Mouse (Mus musculus): ENCODE measurements around the gene Dnajc11. TPM values are rescaled to one million over a fixed set of nuclear protein-coding genes. Genes with fewer than 3 reads are reported as not detected.
A peak's percentile ranks its signal among the peaks of the same experiment; 100 is the strongest.

Dnajc11 gene
- polyA plus RNA-seq, 1 experiment from 2014 or later: 81.6 TPM

- Histone ChIP-seq H3K4me2 (ENCODE audit: low read length) (peak overlapping the region; percentile 99), H3K4me1 (ENCODE audit: control insufficient read depth, insufficient read depth, low read length) (peaks cover 24% of the 10 kb centered on the region), H3K9me3 (replicated peaks; ENCODE audit: control insufficient read depth, low read length, poor library complexity, severe bottlenecking) (no peaks in the 10 kb centered on the region), H3K27ac (ENCODE audit: low read length) (no peak overlapping the region), H3K36me3 (ENCODE audit: control insufficient read depth, insufficient read depth, low read length) (no peaks in the 10 kb centered on the region), H3K9ac (ENCODE audit: low read depth, low read length) (peak overlapping the region; percentile 73), H3K4me3 (ENCODE audit: low read depth, low read length) (peak overlapping the region; percentile 77), H3K27me3 (ENCODE audit: control insufficient read depth, insufficient read depth, low read depth, low read length) (peaks cover 16% of the 10 kb centered on the region)
- ATAC-seq: peak; percentile 22; the same call in 1 of the 2 replicates
- WGBS: 1% methylated on average over 14 of the region's 14 CpGs
These were observed 74.6 kb downstream of the Dnajc11 start for GRCm38 (mm10) chr4:152008148-152008500.

- Histone ChIP-seq H3K4me1 (ENCODE audit: control insufficient read depth, insufficient read depth, low read length) (peaks cover 24% of the 10 kb centered on the region), H3K4me3 (ENCODE audit: low read depth, low read length) (peak within 1 kb of the TSS; percentile 77), H3K9ac (ENCODE audit: low read depth, low read length) (peak within 1 kb of the TSS; percentile 73), H3K36me3 (ENCODE audit: control insufficient read depth, insufficient read depth, low read length) (no peaks in the 10 kb centered on the region), H3K4me2 (ENCODE audit: low read length) (peak within 1 kb of the TSS; percentile 99), H3K27me3 (ENCODE audit: control insufficient read depth, insufficient read depth, low read depth, low read length) (peaks cover 16% of the 10 kb centered on the region), H3K9me3 (replicated peaks; ENCODE audit: control insufficient read depth, low read length, poor library complexity, severe bottlenecking) (no peaks in the 10 kb centered on the region), H3K27ac (ENCODE audit: low read length) (peak within 1 kb of the TSS; percentile 72)
- 0% methylated on average over 45 of the region's 45 CpGs for WGBS
- peak; percentile 92 for ATAC-seq
These were observed 75.2 kb downstream of the Dnajc11 start, which contains the start of gene Klhl21 for GRCm38 (mm10) chr4:152008622-152009075. TSS of gene Klhl21 (plus strand) at chr4:152008803.

GRCm38 (mm10) chr4:152009076-152010051 lies 75.9 kb downstream of the Dnajc11 start:
- H3K4me1 ChIP-seq (ENCODE audit: control insufficient read depth, insufficient read depth, low read length): peaks cover 24% of the 10 kb centered on the region
- no peaks in the 10 kb centered on the region for H3K36me3 ChIP-seq (ENCODE audit: control insufficient read depth, insufficient read depth, low read length)
- peak; percentile 75 for ATAC-seq
- H3K9ac ChIP-seq (ENCODE audit: low read depth, low read length): peak overlapping the region; percentile 73
- peak overlapping the region; percentile 99 for H3K4me2 ChIP-seq (ENCODE audit: low read length)
- H3K27ac ChIP-seq (ENCODE audit: low read length): peak overlapping the region; percentile 72
- H3K9me3 ChIP-seq (replicated peaks; ENCODE audit: control insufficient read depth, low read length, poor library complexity, severe bottlenecking): no peaks in the 10 kb centered on the region
- peaks cover 16% of the 10 kb centered on the region for H3K27me3 ChIP-seq (ENCODE audit: control insufficient read depth, insufficient read depth, low read depth, low read length)
- H3K4me3 ChIP-seq (ENCODE audit: low read depth, low read length): peak overlapping the region; percentile 77
- under 1% methylated on average over 104 of the region's 115 CpGs for WGBS

DNA sequence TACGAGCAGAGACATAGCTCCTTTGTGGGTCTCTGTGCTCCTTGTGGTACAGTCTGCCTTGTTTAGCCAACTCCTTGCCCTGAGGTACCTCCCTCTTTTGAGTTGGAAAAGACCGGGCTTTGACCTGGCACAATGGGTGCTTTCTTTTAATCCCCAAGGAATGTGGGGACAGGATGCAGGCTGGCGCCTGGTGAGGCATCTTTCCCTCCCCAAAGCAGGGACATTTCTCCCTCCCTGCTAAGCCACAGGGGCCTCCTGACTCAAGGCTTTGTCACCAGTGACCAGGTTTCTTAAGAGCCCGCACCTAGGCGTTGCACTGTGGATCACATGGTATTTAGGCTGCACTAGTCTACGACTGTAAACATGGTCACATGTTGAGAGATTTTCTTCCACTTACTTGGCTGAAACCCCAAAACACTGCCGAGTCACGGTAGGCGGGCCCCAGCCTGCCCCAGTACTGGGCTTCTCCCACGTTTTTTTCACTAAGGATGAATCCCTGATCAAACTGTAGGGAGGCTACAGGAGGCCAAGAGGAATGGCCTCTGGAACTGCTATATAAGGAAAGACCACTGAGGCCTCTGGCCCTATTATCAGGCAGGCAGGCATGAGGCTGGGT lies 76.7 kb downstream of the Dnajc11 start:
- H3K27ac ChIP-seq (ENCODE audit: low read length): no peak overlapping the region
- H3K4me2 ChIP-seq (ENCODE audit: low read length): peak overlapping the region; percentile 99
- peak overlapping the region; percentile 77 for H3K4me3 ChIP-seq (ENCODE audit: low read depth, low read length)
- peak overlapping the region; percentile 73 for H3K9ac ChIP-seq (ENCODE audit: low read depth, low read length)
- H3K4me1 ChIP-seq (ENCODE audit: control insufficient read depth, insufficient read depth, low read length): peaks cover 24% of the 10 kb centered on the region
- no peak for ATAC-seq
- peaks cover 16% of the 10 kb centered on the region for H3K27me3 ChIP-seq (ENCODE audit: control insufficient read depth, insufficient read depth, low read depth, low read length)
- H3K36me3 ChIP-seq (ENCODE audit: control insufficient read depth, insufficient read depth, low read length): no peaks in the 10 kb centered on the region
- no peaks in the 10 kb centered on the region for H3K9me3 ChIP-seq (replicated peaks; ENCODE audit: control insufficient read depth, low read length, poor library complexity, severe bottlenecking)
- WGBS: 4% methylated on average over 10 of the region's 10 CpGs

GRCm38 (mm10) chr4:152010707-152011134 lies 77.2 kb downstream of the Dnajc11 start:
- Histone ChIP-seq H3K27ac (ENCODE audit: low read length) (no peak overlapping the region), H3K9ac (ENCODE audit: low read depth, low read length) (peak overlapping the region; percentile 73; the same call in 1 of the 2 replicates), H3K9me3 (replicated peaks; ENCODE audit: control insufficient read depth, low read length, poor library complexity, severe bottlenecking) (no peaks in the 10 kb centered on the region), H3K4me1 (ENCODE audit: control insufficient read depth, insufficient read depth, low read length) (peaks cover 24% of the 10 kb centered on the region), H3K36me3 (ENCODE audit: control insufficient read depth, insufficient read depth, low read length) (0 out of 2 replicates have a peak, but pooled peaks cover 2% of the 10 kb centered on the region), H3K27me3 (ENCODE audit: control insufficient read depth, insufficient read depth, low read depth, low read length) (peaks cover 16% of the 10 kb centered on the region), H3K4me2 (ENCODE audit: low read length) (peak overlapping the region; percentile 99), H3K4me3 (ENCODE audit: low read depth, low read length) (peak overlapping the region; percentile 77)
- ATAC-seq: no peak
- WGBS: 9% methylated on average over 13 of the region's 13 CpGs

GRCm38 (mm10) chr4:152011171-152011760 lies 77.8 kb downstream of the Dnajc11 start:
- H3K9ac ChIP-seq (ENCODE audit: low read depth, low read length): peak overlapping the region; percentile 73; the same call in 1 of the 2 replicates
- 78% methylated on average over 8 of the region's 8 CpGs for WGBS
- peaks cover 16% of the 10 kb centered on the region for H3K27me3 ChIP-seq (ENCODE audit: control insufficient read depth, insufficient read depth, low read depth, low read length)

DNA sequence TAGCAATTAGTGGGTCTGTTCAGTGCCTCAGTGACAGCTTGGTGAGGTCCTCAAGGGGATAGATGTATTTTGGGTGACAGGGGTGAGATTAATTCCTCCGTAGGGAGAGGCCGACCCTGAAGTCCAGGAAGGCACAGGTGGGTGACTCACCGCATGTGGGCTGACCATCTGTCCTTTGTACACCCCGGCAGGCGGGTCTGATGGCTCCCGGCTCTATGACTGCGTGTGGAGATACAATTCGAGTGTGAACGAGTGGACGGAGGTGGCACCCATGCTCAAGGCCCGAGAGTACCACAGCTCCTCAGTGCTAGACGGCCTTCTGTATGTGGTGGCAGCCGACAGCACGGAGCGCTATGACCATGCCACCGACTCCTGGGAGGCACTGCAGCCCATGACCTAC lies 78.6 kb downstream of the Dnajc11 start:
- H3K9ac ChIP-seq (ENCODE audit: low read depth, low read length): no peak overlapping the region
- no peak overlapping the region for H3K27ac ChIP-seq (ENCODE audit: low read length)
- H3K27me3 ChIP-seq (ENCODE audit: control insufficient read depth, insufficient read depth, low read depth, low read length): peaks cover 11% of the 10 kb centered on the region
- 0 out of 2 replicates have a peak, but pooled peaks cover 2% of the 10 kb centered on the region for H3K36me3 ChIP-seq (ENCODE audit: control insufficient read depth, insufficient read depth, low read length)
- no peak overlapping the region for H3K4me3 ChIP-seq (ENCODE audit: low read depth, low read length)
- H3K4me1 ChIP-seq (ENCODE audit: control insufficient read depth, insufficient read depth, low read length): peaks cover 24% of the 10 kb centered on the region
- 95% methylated on average over 16 of the region's 16 CpGs for WGBS
- no peaks in the 10 kb centered on the region for H3K9me3 ChIP-seq (replicated peaks; ENCODE audit: control insufficient read depth, low read length, poor library complexity, severe bottlenecking)
- H3K4me2 ChIP-seq (ENCODE audit: low read length): no peak overlapping the region
- ATAC-seq: no peak

More at GRCm38 (mm10) chr4:152011171-152011760, 77.8 kb downstream of the Dnajc11 start:
- no peaks in the 10 kb centered on the region for H3K9me3 ChIP-seq (replicated peaks; ENCODE audit: control insufficient read depth, low read length, poor library complexity, severe bottlenecking)
- no peak for ATAC-seq
- H3K36me3 ChIP-seq (ENCODE audit: control insufficient read depth, insufficient read depth, low read length): 0 out of 2 replicates have a peak, but pooled peaks cover 2% of the 10 kb centered on the region
- peaks cover 24% of the 10 kb centered on the region for H3K4me1 ChIP-seq (ENCODE audit: control insufficient read depth, insufficient read depth, low read length)
- H3K4me3 ChIP-seq (ENCODE audit: low read depth, low read length): no peak overlapping the region
- no peak overlapping the region for H3K27ac ChIP-seq (ENCODE audit: low read length)
- peak overlapping the region; percentile 99 for H3K4me2 ChIP-seq (ENCODE audit: low read length)

- no peak overlapping the region for H3K27ac ChIP-seq (ENCODE audit: low read length)
- 0 out of 2 replicates have a peak, but pooled peaks cover 2% of the 10 kb centered on the region for H3K36me3 ChIP-seq (ENCODE audit: control insufficient read depth, insufficient read depth, low read length)
- H3K9ac ChIP-seq (ENCODE audit: low read depth, low read length): no peak overlapping the region
- WGBS: 86% methylated on average over 12 of the region's 12 CpGs
- H3K4me2 ChIP-seq (ENCODE audit: low read length): no peak overlapping the region
- no peaks in the 10 kb centered on the region for H3K9me3 ChIP-seq (replicated peaks; ENCODE audit: control insufficient read depth, low read length, poor library complexity, severe bottlenecking)
- peaks cover 6% of the 10 kb centered on the region; the same call in 1 of the 2 replicates for H3K27me3 ChIP-seq (ENCODE audit: control insufficient read depth, insufficient read depth, low read depth, low read length)
- H3K4me1 ChIP-seq (ENCODE audit: control insufficient read depth, insufficient read depth, low read length): peaks cover 19% of the 10 kb centered on the region
- no peak for ATAC-seq
- no peak overlapping the region for H3K4me3 ChIP-seq (ENCODE audit: low read depth, low read length)
These were observed 79.7 kb downstream of the Dnajc11 start for GRCm38 (mm10) chr4:152013036-152013813.
